Mouse (Mus musculus) neural tube, embryonic 12.5 days (tissue): ENCODE results near the gene Dnase2b. TPM values are rescaled to one million over a fixed set of nuclear protein-coding genes. Genes with fewer than 3 reads are reported as not detected.

Experiments
- ATAC-seq: fragments of 200-750 bp; cut with Nextera tagmentation; 2 replicates; pipeline ENCODE4 v1.8.0; 2017; ENCODE audit warnings: low read depth, mild to moderate bottlenecking, moderate TSS enrichment, moderate library complexity; ENCODE audit not compliant: low FRiP score
- H3K27ac ChIP-seq: fragments of 300-500 bp; sonication (generic); 2 replicates; pipeline ENCODE4 v1.5.1; 2016
- H3K27me3 ChIP-seq: fragments of 300-500 bp; sonication (generic); replicated peaks from 2 replicates; pipeline ENCODE4 v1.6.1; 2016; ENCODE audit warnings: mild to moderate bottlenecking
- H3K36me3 ChIP-seq: fragments of 300-500 bp; sonication (generic); 2 replicates; pipeline ENCODE4 v1.6.1; 2016; ENCODE audit warnings: mild to moderate bottlenecking
- H3K4me1 ChIP-seq: fragments of 300-500 bp; sonication (generic); 2 replicates; pipeline ENCODE4 v1.6.1; 2016
- H3K4me2 ChIP-seq: fragments of 300-500 bp; sonication (generic); replicated peaks from 2 replicates; pipeline ENCODE4 v1.6.1; 2016; ENCODE audit warnings: mild to moderate bottlenecking
- H3K4me3 ChIP-seq: fragments of 300-500 bp; sonication (generic); 2 replicates; pipeline ENCODE4 v1.5.1; 2016
- H3K9ac ChIP-seq: fragments of 300-500 bp; sonication (generic); 2 replicates; pipeline ENCODE4 v1.6.1; 2016; ENCODE audit warnings: mild to moderate bottlenecking
- H3K9me3 ChIP-seq: fragments of 300-500 bp; sonication (generic); 2 replicates; pipeline ENCODE4 v1.6.1; 2016; ENCODE audit warnings: mild to moderate bottlenecking
- WGBS: fragments of 180-500 bp; shearing (Covaris S2); methylation state at CpG from one replicate; pipeline ENCODE4 v1.1.7; 2016; 5-methylcytosine and 5-hydroxymethylcytosine counted together
- polyA plus RNA-seq: library from polyadenylated mRNA; unstranded; fragments of >200 nt; fragmentation: Nextera tagmentation; extraction: Ambion mirVana; gene quantifications from 2 replicates; pipeline ENCODE4 v1.2.1, GENCODE M21; 2016

The Dnase2b gene
- polyA plus RNA-seq, 1 experiment from 2014 or later: not detected

GRCm38 (mm10) chr3:146607368-146607767 is 8.0 kb downstream of the Dnase2b start:
- peak; percentile 61; the same call in 1 of the 2 replicates for ATAC-seq

DNA sequence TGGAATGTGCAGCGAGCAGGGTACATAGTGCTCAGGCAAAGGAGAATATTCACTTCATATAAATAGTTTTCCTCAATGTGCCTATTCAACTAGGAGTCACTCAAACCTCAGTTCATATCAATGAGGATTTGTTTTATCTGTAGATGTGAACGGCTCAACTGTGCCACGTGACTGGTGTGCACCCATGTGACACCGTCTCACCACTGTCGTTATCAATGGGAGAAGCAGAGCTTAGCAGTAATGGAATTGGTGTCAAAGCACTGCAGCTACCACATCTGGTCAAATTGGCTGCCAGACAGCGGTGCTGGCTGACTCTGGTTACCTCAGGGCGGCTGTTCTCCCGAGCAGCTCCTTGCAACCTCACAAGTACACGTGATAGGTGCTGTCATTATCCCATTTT is 10.7 kb downstream of the Dnase2b start:
- no peak for ATAC-seq

More at GRCm38 (mm10) chr3:146607368-146607767, 8.0 kb downstream of the Dnase2b start:
- H3K9ac ChIP-seq: no peak overlapping the region
- no peak overlapping the region for H3K27ac ChIP-seq
- H3K4me3 ChIP-seq: no peak overlapping the region
- no peaks in the 10 kb centered on the region for H3K36me3 ChIP-seq
- H3K4me2 ChIP-seq: no peak overlapping the region
- no peaks in the 10 kb centered on the region for H3K9me3 ChIP-seq
- WGBS: 16% methylated on average over 1 of the region's 1 CpGs
- H3K4me1 ChIP-seq: 0 out of 2 replicates have a peak, but pooled peaks cover 5% of the 10 kb centered on the region
- H3K27me3 ChIP-seq: no peaks in the 10 kb centered on the region

DNA sequence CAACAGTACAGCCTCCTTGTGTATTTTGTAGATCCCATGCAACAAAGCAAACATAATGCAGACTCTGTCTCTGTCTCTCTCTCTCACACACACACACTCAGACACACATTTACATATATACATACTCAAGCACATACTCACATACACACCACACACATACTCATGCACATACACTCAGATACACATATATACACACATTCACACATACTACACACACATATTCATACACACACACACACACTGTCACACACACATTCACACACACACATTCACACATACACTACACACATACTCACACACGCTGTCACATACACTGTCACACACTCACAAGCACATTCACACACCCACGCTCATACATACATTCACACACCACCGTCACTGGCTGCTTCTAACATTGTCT is 12.9 kb downstream of the Dnase2b start:
- Histone ChIP-seq H3K27ac (no peak overlapping the region), H3K4me1 (0 out of 2 replicates have a peak, but pooled peaks cover 1% of the 10 kb centered on the region), H3K27me3 (no peaks in the 10 kb centered on the region), H3K36me3 (no peaks in the 10 kb centered on the region), H3K4me3 (no peak overlapping the region), H3K9ac (no peak overlapping the region), H3K9me3 (no peaks in the 10 kb centered on the region), H3K4me2 (no peak overlapping the region)
- ATAC-seq: no peak
- 91% methylated on average over 3 of the region's 3 CpGs for WGBS

More for the DNA sequence above, 10.7 kb downstream of the Dnase2b start:
- 89% methylated on average over 9 of the region's 9 CpGs for WGBS
- Histone ChIP-seq H3K36me3 (no peaks in the 10 kb centered on the region), H3K9ac (no peak overlapping the region), H3K27me3 (no peaks in the 10 kb centered on the region), H3K4me1 (0 out of 2 replicates have a peak, but pooled peaks cover 5% of the 10 kb centered on the region), H3K4me3 (no peak overlapping the region), H3K27ac (no peak overlapping the region), H3K4me2 (no peak overlapping the region), H3K9me3 (no peaks in the 10 kb centered on the region)

DNA sequence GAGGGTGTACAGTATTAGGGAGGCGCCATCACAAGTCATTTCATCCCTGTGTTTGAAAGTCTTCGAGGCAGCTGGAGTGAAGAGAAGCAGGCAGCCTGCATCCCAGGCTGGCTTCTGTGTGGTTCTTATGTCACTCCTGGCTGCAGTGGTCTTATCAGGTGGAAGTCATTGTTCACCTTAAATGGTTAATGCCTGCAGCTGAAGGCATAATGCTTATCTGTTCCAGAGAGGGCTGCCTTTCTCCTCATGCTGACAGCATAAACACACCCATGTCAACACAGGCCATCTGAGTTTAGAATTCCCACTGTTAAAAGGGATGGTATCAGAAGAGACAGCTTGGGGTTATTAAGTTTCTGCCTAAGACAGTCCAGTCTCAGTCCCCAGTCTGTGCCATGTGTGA is 14.2 kb downstream of the Dnase2b start:
- WGBS: 94% methylated on average over 2 of the region's 2 CpGs
- no peak for ATAC-seq
- Histone ChIP-seq H3K4me1 (no peaks in the 10 kb centered on the region), H3K27me3 (no peaks in the 10 kb centered on the region), H3K27ac (no peak overlapping the region), H3K9ac (no peak overlapping the region), H3K9me3 (no peaks in the 10 kb centered on the region), H3K4me3 (no peak overlapping the region), H3K4me2 (no peak overlapping the region), H3K36me3 (no peaks in the 10 kb centered on the region)

- Histone ChIP-seq H3K9me3 (no peaks in the 10 kb centered on the region), H3K4me1 (no peaks in the 10 kb centered on the region), H3K9ac (no peak overlapping the region), H3K36me3 (no peaks in the 10 kb centered on the region), H3K4me3 (no peak overlapping the region), H3K4me2 (no peak overlapping the region), H3K27ac (no peak overlapping the region), H3K27me3 (no peaks in the 10 kb centered on the region)
- no peak for ATAC-seq
- WGBS: 91% methylated on average over 6 of the region's 6 CpGs
Observed at GRCm38 (mm10) chr3:146599198-146599900, 16.0 kb downstream of the Dnase2b start.

GRCm38 (mm10) chr3:146598411-146598810 is 17.0 kb downstream of the Dnase2b start:
- Histone ChIP-seq H3K4me2 (no peak overlapping the region), H3K4me3 (no peak overlapping the region), H3K9me3 (no peaks in the 10 kb centered on the region), H3K9ac (no peak overlapping the region), H3K4me1 (no peaks in the 10 kb centered on the region), H3K27me3 (no peaks in the 10 kb centered on the region), H3K36me3 (no peaks in the 10 kb centered on the region), H3K27ac (no peak overlapping the region)
- 90% methylated on average over 6 of the region's 6 CpGs for WGBS
- ATAC-seq: no peak

DNA sequence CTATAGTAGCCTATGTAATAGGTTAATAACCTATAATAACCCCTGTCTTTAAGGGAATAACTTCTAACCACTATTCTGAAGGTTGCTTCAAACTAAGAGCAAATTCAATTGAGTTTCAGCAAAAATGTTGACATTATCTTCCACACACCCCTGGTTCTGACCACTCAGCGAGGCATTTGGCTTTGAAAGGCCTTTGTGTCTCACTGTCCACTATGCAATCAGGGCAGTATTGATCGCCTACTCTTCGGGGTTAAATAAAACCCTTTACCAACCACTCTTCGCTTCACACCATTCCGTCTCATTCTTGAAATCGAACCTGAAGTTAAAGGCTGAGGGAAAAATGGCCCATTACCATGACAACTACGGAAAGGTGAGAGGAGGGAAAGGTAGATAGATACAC is 18.5 kb downstream of the Dnase2b start:
- Histone ChIP-seq H3K36me3 (no peaks in the 10 kb centered on the region), H3K27ac (no peak overlapping the region), H3K4me2 (no peak overlapping the region), H3K9me3 (no peaks in the 10 kb centered on the region), H3K27me3 (no peaks in the 10 kb centered on the region), H3K4me1 (no peaks in the 10 kb centered on the region), H3K4me3 (no peak overlapping the region), H3K9ac (no peak overlapping the region)
- ATAC-seq: no peak
- 92% methylated on average over 7 of the region's 7 CpGs for WGBS

DNA sequence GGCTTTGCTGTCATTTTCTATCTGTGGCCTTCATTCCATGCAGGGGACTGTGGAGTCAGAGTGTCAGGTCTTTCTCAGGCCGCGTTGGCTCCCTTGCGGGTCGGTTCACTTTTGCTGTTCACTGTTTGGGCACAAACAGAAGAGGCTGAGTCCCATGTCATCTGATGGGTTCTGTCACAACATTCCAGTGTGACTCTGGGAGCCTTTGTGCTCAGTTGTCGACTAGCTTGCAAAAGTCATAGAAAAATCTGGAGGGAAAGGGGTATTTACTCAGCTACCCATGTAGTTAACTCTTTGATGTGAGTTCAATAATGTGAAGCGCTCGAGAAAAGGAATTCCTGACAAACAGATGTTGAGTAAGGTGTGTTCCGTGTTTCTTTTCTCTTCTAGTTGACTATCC is 19.0 kb downstream of the Dnase2b start:
- no peaks in the 10 kb centered on the region for H3K27me3 ChIP-seq
- ATAC-seq: no peak
- H3K9ac ChIP-seq: no peak overlapping the region
- no peaks in the 10 kb centered on the region for H3K36me3 ChIP-seq
- H3K9me3 ChIP-seq: no peaks in the 10 kb centered on the region
- no peak overlapping the region for H3K4me3 ChIP-seq
- H3K4me1 ChIP-seq: no peaks in the 10 kb centered on the region
- no peak overlapping the region for H3K4me2 ChIP-seq
- 90% methylated on average over 8 of the region's 8 CpGs for WGBS
- H3K27ac ChIP-seq: no peak overlapping the region

GRCm38 (mm10) chr3:146595440-146595839 is 20.0 kb downstream of the Dnase2b start:
- H3K9me3 ChIP-seq: no peaks in the 10 kb centered on the region
- no peak overlapping the region for H3K27ac ChIP-seq
- ATAC-seq: no peak
- no peaks in the 10 kb centered on the region for H3K27me3 ChIP-seq
- no peak overlapping the region for H3K9ac ChIP-seq
- WGBS: 93% methylated on average over 6 of the region's 6 CpGs
- no peaks in the 10 kb centered on the region for H3K36me3 ChIP-seq
- H3K4me1 ChIP-seq: no peaks in the 10 kb centered on the region
- no peak overlapping the region for H3K4me3 ChIP-seq
- no peak overlapping the region for H3K4me2 ChIP-seq

- 57% methylated on average over 2 of the region's 2 CpGs for WGBS
- H3K4me2 ChIP-seq: no peak overlapping the region
- H3K9me3 ChIP-seq: no peaks in the 10 kb centered on the region
- H3K4me1 ChIP-seq: no peaks in the 10 kb centered on the region
- H3K9ac ChIP-seq: no peak overlapping the region
- no peaks in the 10 kb centered on the region for H3K36me3 ChIP-seq
- no peak overlapping the region for H3K4me3 ChIP-seq
- no peaks in the 10 kb centered on the region for H3K27me3 ChIP-seq
- ATAC-seq: no peak
- H3K27ac ChIP-seq: no peak overlapping the region
Observed at GRCm38 (mm10) chr3:146591601-146592000, 23.8 kb downstream of the Dnase2b start.

DNA sequence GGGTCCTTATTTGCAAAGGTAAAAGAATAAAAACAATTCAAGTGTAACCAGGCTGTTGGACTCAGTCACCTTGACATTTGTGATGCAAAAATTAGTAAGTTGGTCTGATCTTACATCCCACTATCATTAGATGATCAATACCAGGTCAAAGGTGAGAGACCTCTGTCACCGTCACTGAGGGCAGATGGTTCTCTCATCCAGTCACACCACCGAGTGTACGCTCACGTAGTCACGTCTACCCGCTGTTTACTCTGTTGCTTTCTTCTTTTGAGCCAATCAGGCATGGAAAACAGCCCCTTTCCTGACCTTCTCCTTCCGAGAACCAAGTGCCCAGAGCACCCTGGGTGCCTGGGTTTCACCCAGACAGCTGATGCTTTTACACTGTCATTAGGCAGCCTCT is 24.2 kb downstream of the Dnase2b start:
- no peak overlapping the region for H3K4me3 ChIP-seq
- 84% methylated on average over 7 of the region's 7 CpGs for WGBS
- ATAC-seq: no peak
- no peak overlapping the region for H3K4me2 ChIP-seq
- H3K9ac ChIP-seq: no peak overlapping the region
- no peaks in the 10 kb centered on the region for H3K27me3 ChIP-seq
- H3K4me1 ChIP-seq: no peaks in the 10 kb centered on the region
- H3K36me3 ChIP-seq: no peaks in the 10 kb centered on the region
- no peaks in the 10 kb centered on the region for H3K9me3 ChIP-seq
- no peak overlapping the region for H3K27ac ChIP-seq

DNA sequence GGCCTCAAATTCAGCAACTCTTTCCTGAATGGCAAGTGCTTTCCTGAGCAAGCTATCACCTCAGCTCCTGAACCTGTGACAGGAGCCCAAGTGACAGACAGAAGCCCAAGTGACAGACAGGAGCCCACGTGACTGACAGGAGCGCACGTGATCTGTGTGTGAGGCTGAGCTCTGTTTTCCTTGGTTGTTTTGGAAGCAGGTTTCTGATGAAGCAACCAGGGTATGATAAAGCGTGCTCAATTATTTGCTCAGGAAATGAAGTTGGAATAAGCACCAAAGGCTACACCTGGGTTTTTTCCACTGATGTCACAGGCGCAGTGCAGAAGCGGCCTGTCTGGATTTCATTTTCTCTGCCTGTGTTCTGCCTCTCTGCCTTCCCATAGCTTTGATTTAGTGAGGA is 25.9 kb downstream of the Dnase2b start:
- Histone ChIP-seq H3K27ac (no peak overlapping the region), H3K27me3 (no peaks in the 10 kb centered on the region), H3K4me3 (no peak overlapping the region), H3K9ac (no peak overlapping the region), H3K4me1 (no peaks in the 10 kb centered on the region), H3K36me3 (no peaks in the 10 kb centered on the region), H3K4me2 (no peak overlapping the region), H3K9me3 (no peaks in the 10 kb centered on the region)
- ATAC-seq: no peak
- WGBS: 89% methylated on average over 6 of the region's 6 CpGs

DNA sequence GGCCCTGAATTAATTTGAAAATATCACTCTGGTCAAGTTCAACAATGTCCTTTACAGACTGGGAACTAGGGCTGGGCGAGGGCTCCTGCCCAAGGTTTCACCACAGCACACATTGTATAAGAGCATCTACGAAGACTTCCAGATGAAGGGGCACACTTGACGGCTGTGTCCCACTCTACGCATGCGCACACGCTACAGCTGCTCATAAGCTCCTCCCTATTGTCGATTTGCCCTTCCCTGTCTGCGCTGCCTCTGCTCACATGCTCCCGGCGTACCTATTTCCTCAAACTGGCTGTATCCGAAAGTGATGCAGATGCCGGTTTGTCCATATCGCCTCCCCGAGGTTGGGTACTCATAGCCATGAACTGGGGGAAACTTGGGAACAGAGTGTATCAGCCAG is 28.8 kb downstream of the Dnase2b start:
- Histone ChIP-seq H3K9ac (no peak overlapping the region), H3K4me3 (no peak overlapping the region), H3K27ac (no peak overlapping the region), H3K4me2 (no peak overlapping the region), H3K36me3 (no peaks in the 10 kb centered on the region), H3K9me3 (no peaks in the 10 kb centered on the region), H3K27me3 (no peaks in the 10 kb centered on the region), H3K4me1 (no peaks in the 10 kb centered on the region)
- WGBS: 93% methylated on average over 14 of the region's 14 CpGs
- ATAC-seq: no peak
